Mouse (Mus musculus) gastrocnemius, adult 2 months (tissue): ENCODE results near the gene Uts2b. TPM values are rescaled to one million over a fixed set of nuclear protein-coding genes. Genes with fewer than 3 reads are reported as not detected.
A peak's percentile ranks its signal among the peaks of the same experiment; 100 is the strongest.

ENCODE experiments used
- DNase-seq: peaks from one replicate; pipeline ENCODE4 v3.0.0; 2022
- H3K27ac ChIP-seq: fragments of 200-600 bp; 2 replicates; pipeline ENCODE4 v1.8.1; 2022; ENCODE audit warnings: mild to moderate bottlenecking
- H3K4me3 ChIP-seq: fragments of 200-600 bp; 2 replicates; pipeline ENCODE4 v1.8.1; 2022; ENCODE audit warnings: mild to moderate bottlenecking, moderate library complexity
- CTCF ChIP-seq: fragments of 200-600 bp; IDR thresholded peaks from 2 replicates; pipeline ENCODE4 v1.8.1; 2022; ENCODE audit warnings: antibody characterized with exemption, mild to moderate bottlenecking, moderate library complexity
- intact Hi-C: fragments of 180-260 bp; cut with DNase I; formaldehyde crosslinking; loops from one replicate; pipeline ENCODE4 v1.15.1; 2025
- total RNA-seq, 2 experiments: library from RNA; stranded (reverse); gene quantifications; 2 replicates each; pipeline ENCODE4 v1.2.3; 2021

Gene Uts2b
- total RNA-seq, 2 experiments from 2014 or later, result not detected

- Histone ChIP-seq H3K27ac (peak within 1 kb of the TSS; percentile 93), H3K4me3 (peak within 1 kb of the TSS; percentile 94)
- DNase-seq, result peak; percentile 90
- TF ChIP-seq CTCF, result peak; percentile 16; the same call in 1 of the 2 replicates
- intact Hi-C loops, result loop anchor here (1.0 kb wide), 1 partner anchor 28 kb away; no protein-coding TSS in a partner anchor
These were observed 18.9 kb upstream of the Uts2b start, which contains the start of gene Ccdc50 for GRCm38 (mm10) chr16:27388761-27389451. Gene Ccdc50 (plus strand): TSS chr16:27388869.

- intact Hi-C loops, result no loop called here
These were observed 17.9 kb upstream of the Uts2b start for GRCm38 (mm10) chr16:27387634-27388611.

GRCm38 (mm10) chr16:27386850-27387407 lies 16.9 kb upstream of the Uts2b start:
- no peak for DNase-seq
- no peak for TF ChIP-seq CTCF
- intact Hi-C loops, result no loop called here
- Histone ChIP-seq H3K27ac (peak overlapping the region; percentile 1; the same call in 1 of the 2 replicates), H3K4me3 (no peak overlapping the region)

More at GRCm38 (mm10) chr16:27387634-27388611, 17.9 kb upstream of the Uts2b start:
- H3K27ac ChIP-seq, result peak overlapping the region; percentile 93
- no peak for TF ChIP-seq CTCF
- peak overlapping the region; percentile 94 for H3K4me3 ChIP-seq
- no peak for DNase-seq

- no peak for TF ChIP-seq CTCF
- H3K4me3 ChIP-seq, result no peak overlapping the region
- peak overlapping the region; percentile 56 for H3K27ac ChIP-seq
- no peak for DNase-seq
- intact Hi-C loops, result no loop called here
These were observed 15.6 kb upstream of the Uts2b start for GRCm38 (mm10) chr16:27385649-27386048.

- no peak for DNase-seq
- Histone ChIP-seq H3K4me3 (no peak overlapping the region), H3K27ac (peak overlapping the region; percentile 56)
- TF ChIP-seq CTCF, result no peak
- intact Hi-C loops, result no loop called here
These were observed 15.0 kb upstream of the Uts2b start for GRCm38 (mm10) chr16:27384893-27385603.

GRCm38 (mm10) chr16:27382217-27382616 lies 12.2 kb upstream of the Uts2b start:
- intact Hi-C loops, result no loop called here
- H3K4me3 ChIP-seq, result no peak overlapping the region
- TF ChIP-seq CTCF, result no peak
- H3K27ac ChIP-seq, result no peak overlapping the region
- no peak for DNase-seq

- DNase-seq, result no peak
- no peak for TF ChIP-seq CTCF
- H3K4me3 ChIP-seq, result no peak overlapping the region
- intact Hi-C loops, result no loop called here
- H3K27ac ChIP-seq, result no peak overlapping the region
These were observed 6.5 kb upstream of the Uts2b start for GRCm38 (mm10) chr16:27376556-27376955.

- intact Hi-C loops, result no loop called here
- no peak for TF ChIP-seq CTCF
- Histone ChIP-seq H3K27ac (no peak overlapping the region), H3K4me3 (no peak overlapping the region)
- DNase-seq, result no peak
These were observed 5.3 kb upstream of the Uts2b start for GRCm38 (mm10) chr16:27375318-27375717.

- TF ChIP-seq CTCF, result no peak
- DNase-seq, result no peak
- no peak overlapping the region for H3K4me3 ChIP-seq
- H3K27ac ChIP-seq, result no peak overlapping the region
- intact Hi-C loops, result no loop called here
These were observed 4.1 kb upstream of the Uts2b start for GRCm38 (mm10) chr16:27374139-27374538.

- intact Hi-C loops, result no loop called here
- Histone ChIP-seq H3K27ac (no peak overlapping the region), H3K4me3 (no peak overlapping the region)
- TF ChIP-seq CTCF, result no peak
- DNase-seq, result no peak
These were observed 661 bp upstream of the Uts2b start for GRCm38 (mm10) chr16:27370700-27371099.

GRCm38 (mm10) chr16:27360059-27360458 lies 10.0 kb downstream of the Uts2b start:
- no peak for DNase-seq
- H3K4me3 ChIP-seq, result no peak overlapping the region
- TF ChIP-seq CTCF, result no peak
- no peak overlapping the region for H3K27ac ChIP-seq
- intact Hi-C loops, result no loop called here

GRCm38 (mm10) chr16:27354464-27354863 lies 15.6 kb downstream of the Uts2b start:
- H3K27ac ChIP-seq, result no peak overlapping the region
- TF ChIP-seq CTCF, result no peak
- intact Hi-C loops, result no loop called here
- H3K4me3 ChIP-seq, result no peak overlapping the region
- no peak for DNase-seq
